8 mouse cellular contexts compared by ENCODE assay signal in the genomic region with DNA sequence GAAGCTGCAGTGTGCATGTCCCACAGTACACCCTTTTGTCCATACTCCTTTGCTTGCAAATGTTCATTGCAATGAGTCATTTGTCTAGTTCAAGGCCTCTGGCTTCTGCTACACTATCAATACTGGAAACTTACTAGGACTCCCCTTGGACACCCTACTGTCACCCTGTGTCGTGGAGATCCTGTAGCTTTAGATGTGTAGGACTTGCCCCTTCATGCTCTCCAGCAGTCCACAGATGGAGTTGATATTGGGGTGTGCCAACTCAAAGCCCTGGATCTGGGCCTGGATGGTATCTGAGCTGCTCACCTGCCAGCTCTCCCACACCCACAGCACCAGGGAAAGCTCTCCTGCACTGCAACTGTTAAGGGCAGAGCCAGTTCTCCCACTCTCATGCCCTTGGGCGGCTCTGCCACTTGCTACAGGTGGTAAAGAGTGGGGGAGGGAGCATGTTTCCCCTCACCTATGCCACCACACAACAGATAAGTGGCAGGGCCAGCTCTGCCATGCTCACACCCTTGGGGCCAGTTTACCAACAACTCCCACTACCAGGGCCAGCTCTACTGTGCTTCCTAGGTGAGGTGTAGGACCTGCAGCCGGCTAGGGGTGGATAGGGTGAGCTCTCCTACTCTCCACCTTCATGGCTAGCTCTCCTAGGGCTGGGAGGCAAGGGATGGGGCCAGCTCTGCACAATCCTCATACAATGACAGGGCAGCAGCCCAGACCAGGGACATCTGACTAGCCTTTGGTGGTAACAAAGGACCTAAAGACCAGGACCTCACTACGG. TPM values are rescaled to one million over a fixed set of nuclear protein-coding genes. Genes with fewer than 3 reads are reported as not detected.
DNase-seq lines count a peak whose midpoint lies in the region; ATAC-seq lines count a peak whose summit lies in the region.

No protein-coding gene starts in this region.

- DNase-seq in heart, postnatal 4 days = no peak
- DNase-seq in left cerebral cortex, postnatal 10 days (ENCODE audit: extremely low spot score in 1 of 2, low spot score in 2 of 2) = no peak
- no peak for DNase-seq in right cerebral cortex, postnatal 25 days

- H3K27ac ChIP-seq in heart, embryonic 13.5 days (replicated peaks) = 0 out of 2 replicates have a peak overlapping the region, but pooled peaks have one; percentile 17
- H3K27ac ChIP-seq in hindbrain, embryonic 15.5 days (replicated peaks) = no peak overlapping the region

- peak; percentile 10; the same call in 1 of the 2 replicates for ATAC-seq in heart, embryonic 13.5 days (ENCODE audit: extremely low read depth, insufficient number of reproducible peaks, low FRiP score, low TSS enrichment)
- peak; percentile 13; the same call in 1 of the 2 replicates for ATAC-seq in common myeloid progenitor, adult 5-6 weeks (replicated peaks; ENCODE audit: low read depth, poor library complexity, severe bottlenecking)
- peak; percentile 45 for ATAC-seq in hindbrain, embryonic 15.5 days (ENCODE audit: low FRiP score, low read depth)
- peak; percentile 65 for ATAC-seq in megakaryocyte-erythroid progenitor cell, adult 5-6 weeks (replicated peaks; ENCODE audit: low FRiP score, low TSS enrichment, poor library complexity, severe bottlenecking)
- no peak for ATAC-seq in erythroblast, adult 5-6 weeks (replicated peaks; ENCODE audit: low FRiP score, poor library complexity, severe bottlenecking)

- no peaks in the 10 kb centered on the region for H3K9me3 ChIP-seq in heart, embryonic 13.5 days
- H3K9me3 ChIP-seq in hindbrain, embryonic 15.5 days = no peaks in the 10 kb centered on the region

- H3K36me3 ChIP-seq in heart, embryonic 13.5 days = peaks cover 42% of the 10 kb centered on the region
- H3K36me3 ChIP-seq in hindbrain, embryonic 15.5 days = peaks cover 30% of the 10 kb centered on the region

- no peak overlapping the region for H3K4me3 ChIP-seq in heart, embryonic 13.5 days
- no peak overlapping the region for H3K4me3 ChIP-seq in hindbrain, embryonic 15.5 days

- no peak overlapping the region for H3K4me2 ChIP-seq in heart, embryonic 13.5 days
- no peak overlapping the region for H3K4me2 ChIP-seq in hindbrain, embryonic 15.5 days

- peaks cover 36% of the 10 kb centered on the region for H3K4me1 ChIP-seq in heart, embryonic 13.5 days
- 0 out of 2 replicates have a peak, but pooled peaks cover 7% of the 10 kb centered on the region for H3K4me1 ChIP-seq in hindbrain, embryonic 15.5 days (replicated peaks)

- no peaks in the 10 kb centered on the region for H3K27me3 ChIP-seq in heart, embryonic 13.5 days (replicated peaks)
- no peaks in the 10 kb centered on the region for H3K27me3 ChIP-seq in hindbrain, embryonic 15.5 days

- no peak overlapping the region for H3K9ac ChIP-seq in heart, embryonic 13.5 days
- H3K9ac ChIP-seq in hindbrain, embryonic 15.5 days = no peak overlapping the region

- WGBS in heart, embryonic 13.5 days = 44% methylated on average over 4 of the region's 4 CpGs
- WGBS in hindbrain, embryonic 15.5 days = 53% methylated on average over 4 of the region's 4 CpGs

- intact Hi-C loops in left cerebral cortex, postnatal 10 days (cut with DNase I) = loop anchor here (5.0 to 10.0 kb wide), 2 partner anchors 721 to 1398 kb away; a partner anchor contains a TSS

RNA-seq across cellular contexts. Expression of a gene that starts 13.1 kb away (rescaled TPM):
- polyA plus RNA-seq in heart, embryonic 13.5 days (2015; fragmentation: Nextera tagmentation; extraction: Ambion mirVana) = 480 and 508 TPM in 2 replicates
- total RNA-seq in heart, postnatal 4 days (2021) = 100 to 1,000 TPM; 905 to 908 TPM
- 793 and 882 TPM in 2 replicates for total RNA-seq in common myeloid progenitor, adult 5-6 weeks (2017)
- 372 and 428 TPM in 2 replicates for polyA plus RNA-seq in hindbrain, embryonic 15.5 days (2015; fragmentation: Nextera tagmentation; extraction: Ambion mirVana)
- 3,409 and 3,689 TPM in 2 replicates for total RNA-seq in megakaryocyte-erythroid progenitor cell, adult 5-6 weeks (2014; fragmentation: Nextera tagmentation)
- total RNA-seq in megakaryocyte-erythroid progenitor cell, adult 5-6 weeks (2017) = 865 and 930 TPM in 2 replicates
- total RNA-seq in erythroblast, adult 5-6 weeks (2015; ENCODE audit: low replicate concordance) = 430 and 606 TPM in 2 replicates
- 197 and 317 TPM in 2 replicates for total RNA-seq in erythroblast, adult 5-6 weeks (2017; ENCODE audit: low replicate concordance)
- total RNA-seq in left cerebral cortex, postnatal 10 days (2021) = 100 to 1,000 TPM; 516 to 536 TPM

RNA-seq across cellular contexts. Expression of a gene that starts 26.6 kb away (rescaled TPM):
- polyA plus RNA-seq in heart, embryonic 13.5 days (2015; fragmentation: Nextera tagmentation; extraction: Ambion mirVana) = 319 and 368 TPM in 2 replicates
- 10 to 100 TPM; 71.5 to 81.9 TPM for total RNA-seq in heart, postnatal 4 days (2021)
- 246 and 295 TPM in 2 replicates for total RNA-seq in common myeloid progenitor, adult 5-6 weeks (2017)
- polyA plus RNA-seq in hindbrain, embryonic 15.5 days (2015; fragmentation: Nextera tagmentation; extraction: Ambion mirVana) = 486 and 548 TPM in 2 replicates
- 64.8 and 88.3 TPM in 2 replicates for total RNA-seq in megakaryocyte-erythroid progenitor cell, adult 5-6 weeks (2014; fragmentation: Nextera tagmentation)
- total RNA-seq in megakaryocyte-erythroid progenitor cell, adult 5-6 weeks (2017) = 72.8 and 122 TPM in 2 replicates
- total RNA-seq in erythroblast, adult 5-6 weeks (2015; ENCODE audit: low replicate concordance) = 103 and 110 TPM in 2 replicates
- 82.2 and 113 TPM in 2 replicates for total RNA-seq in erythroblast, adult 5-6 weeks (2017; ENCODE audit: low replicate concordance)
- 100 to 1,000 TPM; 215 to 223 TPM for total RNA-seq in left cerebral cortex, postnatal 10 days (2021)
